Mouse (Mus musculus) forebrain, embryonic 13.5 days (tissue): ENCODE measurements around the gene Kalrn. TPM values are rescaled to one million over a fixed set of nuclear protein-coding genes. Genes with fewer than 3 reads are reported as not detected.
A peak's percentile ranks its signal among the peaks of the same experiment; 100 is the strongest.
"Not testable (repeated sequence)": the region's sequence is repeated elsewhere in the genome, so short reads cannot be mapped to it uniquely, and the experiment has no call there.

Experiments
- ATAC-seq: fragments of 200-750 bp; cut with Nextera tagmentation; 2 replicates; pipeline ENCODE4 v1.8.0; 2017
- H3K27ac ChIP-seq: fragments of 300-500 bp; sonication (generic); 2 replicates; pipeline ENCODE4 v1.5.1; 2015; ENCODE audit warnings: inconsistent platforms, mild to moderate bottlenecking, moderate library complexity
- H3K27me3 ChIP-seq: fragments of 300-500 bp; sonication (generic); 2 replicates; pipeline ENCODE4 v1.6.1; 2015; ENCODE audit warnings: mild to moderate bottlenecking, inconsistent platforms
- H3K36me3 ChIP-seq: fragments of 300-500 bp; sonication (generic); 2 replicates; pipeline ENCODE4 v1.6.1; 2015; ENCODE audit warnings: mild to moderate bottlenecking, inconsistent platforms; ENCODE audit not compliant: poor library complexity, severe bottlenecking
- H3K4me1 ChIP-seq: fragments of 300-500 bp; sonication (generic); 2 replicates; pipeline ENCODE4 v1.6.1; 2015; ENCODE audit warnings: inconsistent platforms
- H3K4me2 ChIP-seq: fragments of 300-500 bp; sonication (generic); 2 replicates; pipeline ENCODE4 v1.6.1; 2015; ENCODE audit warnings: inconsistent platforms, mild to moderate bottlenecking, moderate library complexity
- H3K4me3 ChIP-seq: fragments of 300-500 bp; sonication (generic); 2 replicates; pipeline ENCODE4 v1.5.1; 2015; ENCODE audit warnings: mild to moderate bottlenecking, inconsistent platforms
- H3K9ac ChIP-seq: fragments of 300-500 bp; sonication (generic); 2 replicates; pipeline ENCODE4 v1.6.1; 2015; ENCODE audit warnings: mild to moderate bottlenecking, inconsistent platforms
- H3K9me3 ChIP-seq: fragments of 300-500 bp; sonication (generic); replicated peaks from 2 replicates; pipeline ENCODE4 v1.6.1; 2016; ENCODE audit warnings: inconsistent platforms
- WGBS: fragments of 180-500 bp; shearing (Covaris S2); methylation state at CpG from one replicate; pipeline ENCODE4 v1.1.7; 2015; 5-methylcytosine and 5-hydroxymethylcytosine counted together
- polyA plus RNA-seq: library from polyadenylated mRNA; unstranded; fragments of >200 nt; fragmentation: Nextera tagmentation; extraction: Ambion mirVana; gene quantifications from 2 replicates; pipeline ENCODE4 v1.2.1, GENCODE M21; 2015

Gene Kalrn
- polyA plus RNA-seq, 1 experiment from 2014 or later, result 31.5 TPM

GRCm38 (mm10) chr16:34321066-34321790 is 252.1 kb downstream of the Kalrn start:
- no peak overlapping the region for H3K27ac ChIP-seq
- no peak overlapping the region for H3K4me3 ChIP-seq
- H3K4me1 ChIP-seq, result peaks cover 47% of the 10 kb centered on the region
- H3K9ac ChIP-seq, result no peak overlapping the region
- H3K4me2 ChIP-seq, result no peak overlapping the region
- H3K9me3 ChIP-seq, result no peaks in the 10 kb centered on the region
- ATAC-seq, result no peak
- 0 out of 2 replicates have a peak, but pooled peaks cover 4% of the 10 kb centered on the region for H3K36me3 ChIP-seq
- WGBS, result 69% methylated on average over 4 of the region's 4 CpGs
- H3K27me3 ChIP-seq, result no peaks in the 10 kb centered on the region

- no peak for ATAC-seq
- 81% methylated on average over 11 of the region's 11 CpGs for WGBS
- no peak overlapping the region for H3K27ac ChIP-seq
- no peak overlapping the region for H3K9ac ChIP-seq
- no peaks in the 10 kb centered on the region for H3K9me3 ChIP-seq
- H3K27me3 ChIP-seq, result no peaks in the 10 kb centered on the region
- H3K36me3 ChIP-seq, result 0 out of 2 replicates have a peak, but pooled peaks cover 2% of the 10 kb centered on the region
- no peak overlapping the region for H3K4me3 ChIP-seq
- H3K4me1 ChIP-seq, result peaks cover 46% of the 10 kb centered on the region
- no peak overlapping the region for H3K4me2 ChIP-seq
Observed at GRCm38 (mm10) chr16:34320023-34320800, 253.1 kb downstream of the Kalrn start.

- Histone ChIP-seq H3K27ac (no peak overlapping the region), H3K9me3 (no peaks in the 10 kb centered on the region), H3K9ac (no peak overlapping the region), H3K4me2 (no peak overlapping the region), H3K4me1 (peaks cover 30% of the 10 kb centered on the region), H3K4me3 (no peak overlapping the region), H3K27me3 (no peaks in the 10 kb centered on the region), H3K36me3 (peaks cover 9% of the 10 kb centered on the region)
- 67% methylated on average over 3 of the region's 3 CpGs for WGBS
- ATAC-seq, result no peak
Observed at GRCm38 (mm10) chr16:34317110-34317509, 256.2 kb downstream of the Kalrn start.

GRCm38 (mm10) chr16:34316253-34316652 is 257.1 kb downstream of the Kalrn start:
- 0 out of 2 replicates have a peak overlapping the region, but pooled peaks have one; percentile 14 for H3K4me2 ChIP-seq
- peaks cover 13% of the 10 kb centered on the region for H3K36me3 ChIP-seq
- peak overlapping the region; percentile 70 for H3K27ac ChIP-seq

GRCm38 (mm10) chr16:34314071-34314470 is 259.3 kb downstream of the Kalrn start:
- 92% methylated on average over 10 of the region's 10 CpGs for WGBS
- Histone ChIP-seq H3K9ac (no peak overlapping the region), H3K9me3 (no peaks in the 10 kb centered on the region), H3K4me3 (no peak overlapping the region), H3K4me2 (no peak overlapping the region), H3K27ac (no peak overlapping the region), H3K27me3 (no peaks in the 10 kb centered on the region), H3K4me1 (peaks cover 23% of the 10 kb centered on the region), H3K36me3 (peaks cover 29% of the 10 kb centered on the region)
- ATAC-seq, result no peak

More at GRCm38 (mm10) chr16:34316253-34316652, 257.1 kb downstream of the Kalrn start:
- 43% methylated on average over 10 of the region's 10 CpGs for WGBS
- Histone ChIP-seq H3K9ac (peak overlapping the region; percentile 30; the same call in 1 of the 2 replicates), H3K9me3 (no peaks in the 10 kb centered on the region), H3K4me3 (no peak overlapping the region), H3K27me3 (no peaks in the 10 kb centered on the region), H3K4me1 (peaks cover 38% of the 10 kb centered on the region)
- ATAC-seq, result peak; percentile 58; the same call in 1 of the 2 replicates

GRCm38 (mm10) chr16:34311577-34311976 is 261.8 kb downstream of the Kalrn start:
- Histone ChIP-seq H3K27me3 (no peaks in the 10 kb centered on the region), H3K4me1 (peaks cover 13% of the 10 kb centered on the region), H3K27ac (0 out of 2 replicates have a peak overlapping the region, but pooled peaks have one; percentile 6), H3K4me3 (no peak overlapping the region), H3K9ac (no peak overlapping the region), H3K36me3 (peaks cover 53% of the 10 kb centered on the region), H3K4me2 (no peak overlapping the region), H3K9me3 (no peaks in the 10 kb centered on the region)
- no peak for ATAC-seq
- 84% methylated on average over 1 of the region's 1 CpGs for WGBS

GRCm38 (mm10) chr16:34310363-34310762 is 263.0 kb downstream of the Kalrn start:
- WGBS, result 92% methylated on average over 8 of the region's 8 CpGs
- ATAC-seq, result no peak
- peaks cover 9% of the 10 kb centered on the region for H3K4me1 ChIP-seq
- no peak overlapping the region for H3K4me2 ChIP-seq
- H3K27me3 ChIP-seq, result no peaks in the 10 kb centered on the region
- peaks cover 64% of the 10 kb centered on the region for H3K36me3 ChIP-seq
- H3K27ac ChIP-seq, result no peak overlapping the region
- H3K9ac ChIP-seq, result no peak overlapping the region
- H3K9me3 ChIP-seq, result no peaks in the 10 kb centered on the region
- no peak overlapping the region for H3K4me3 ChIP-seq

GRCm38 (mm10) chr16:34308324-34308723 is 265.0 kb downstream of the Kalrn start:
- WGBS, result 79% methylated on average over 1 of the region's 1 CpGs
- H3K27me3 ChIP-seq, result no peaks in the 10 kb centered on the region
- H3K9me3 ChIP-seq, result no peaks in the 10 kb centered on the region
- no peak overlapping the region for H3K4me2 ChIP-seq
- no peak overlapping the region for H3K9ac ChIP-seq
- no peak for ATAC-seq
- H3K4me3 ChIP-seq, result no peak overlapping the region
- no peak overlapping the region for H3K27ac ChIP-seq
- peaks cover 9% of the 10 kb centered on the region for H3K4me1 ChIP-seq
- peaks cover 63% of the 10 kb centered on the region for H3K36me3 ChIP-seq

GRCm38 (mm10) chr16:34307458-34307857 is 265.9 kb downstream of the Kalrn start:
- H3K36me3 ChIP-seq, result peaks cover 63% of the 10 kb centered on the region

GRCm38 (mm10) chr16:34305586-34305985 is 267.7 kb downstream of the Kalrn start:
- Histone ChIP-seq H3K4me1 (no peaks in the 10 kb centered on the region), H3K9ac (no peak overlapping the region), H3K4me3 (no peak overlapping the region), H3K4me2 (no peak overlapping the region), H3K36me3 (peaks cover 56% of the 10 kb centered on the region), H3K27me3 (no peaks in the 10 kb centered on the region), H3K9me3 (no peaks in the 10 kb centered on the region), H3K27ac (no peak overlapping the region)
- WGBS, result 75% methylated on average over 4 of the region's 4 CpGs
- ATAC-seq, result no peak

More at GRCm38 (mm10) chr16:34307458-34307857, 265.9 kb downstream of the Kalrn start:
- H3K27ac ChIP-seq, result no peak overlapping the region
- no peak overlapping the region for H3K4me3 ChIP-seq
- no peak overlapping the region for H3K9ac ChIP-seq
- no peaks in the 10 kb centered on the region for H3K27me3 ChIP-seq
- no peaks in the 10 kb centered on the region for H3K9me3 ChIP-seq
- H3K4me1 ChIP-seq, result peaks cover 9% of the 10 kb centered on the region
- no peak for ATAC-seq
- H3K4me2 ChIP-seq, result no peak overlapping the region
- 94% methylated on average over 9 of the region's 9 CpGs for WGBS

GRCm38 (mm10) chr16:34303818-34304217 is 269.5 kb downstream of the Kalrn start:
- peak; percentile 55; the same call in 1 of the 2 replicates for ATAC-seq
- not testable (repeated sequence) for H3K9ac ChIP-seq
- 82% methylated on average over 4 of the region's 4 CpGs for WGBS

GRCm38 (mm10) chr16:34302503-34302902 is 270.8 kb downstream of the Kalrn start:
- 91% methylated on average over 1 of the region's 1 CpGs for WGBS
- H3K9me3 ChIP-seq, result no peaks in the 10 kb centered on the region

More at GRCm38 (mm10) chr16:34303818-34304217, 269.5 kb downstream of the Kalrn start:
- not testable (repeated sequence) for H3K27ac ChIP-seq, H3K4me2 ChIP-seq, H3K9me3 ChIP-seq, H3K27me3 ChIP-seq, H3K4me1 ChIP-seq, H3K4me3 ChIP-seq
- peaks cover 54% of the 10 kb centered on the region for H3K36me3 ChIP-seq

More at GRCm38 (mm10) chr16:34302503-34302902, 270.8 kb downstream of the Kalrn start:
- no peak overlapping the region for H3K4me3 ChIP-seq
- peaks cover 15% of the 10 kb centered on the region for H3K4me1 ChIP-seq
- H3K36me3 ChIP-seq, result peaks cover 50% of the 10 kb centered on the region
- no peak overlapping the region for H3K9ac ChIP-seq
- H3K4me2 ChIP-seq, result no peak overlapping the region
- no peaks in the 10 kb centered on the region for H3K27me3 ChIP-seq
- no peak overlapping the region for H3K27ac ChIP-seq
- ATAC-seq, result no peak
